Mouse (Mus musculus): ENCODE results near the gene Klf7.

Gene Klf7

DNA sequence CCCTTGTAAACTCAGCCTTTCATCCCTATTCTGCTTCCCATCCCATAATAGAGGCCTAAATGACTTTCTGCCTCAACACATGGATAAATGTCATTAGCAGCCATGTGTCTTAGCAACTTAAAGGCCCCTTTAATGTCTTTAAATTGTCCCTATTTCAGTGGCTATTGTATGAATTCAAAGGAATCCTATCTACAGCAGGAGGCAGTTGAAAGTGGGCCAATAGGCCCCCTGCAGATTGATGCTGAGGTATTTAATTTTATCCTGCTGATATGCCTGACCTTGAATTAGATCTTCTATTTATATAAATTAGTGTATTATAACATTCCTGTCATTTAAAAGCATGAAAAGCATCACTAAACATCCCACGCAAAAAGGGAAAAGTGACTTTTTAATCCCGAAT is 51.1 kb downstream of the Klf7 start:
- in situ Hi-C loops (cut with MseI, MboI): no loop called here

DNA sequence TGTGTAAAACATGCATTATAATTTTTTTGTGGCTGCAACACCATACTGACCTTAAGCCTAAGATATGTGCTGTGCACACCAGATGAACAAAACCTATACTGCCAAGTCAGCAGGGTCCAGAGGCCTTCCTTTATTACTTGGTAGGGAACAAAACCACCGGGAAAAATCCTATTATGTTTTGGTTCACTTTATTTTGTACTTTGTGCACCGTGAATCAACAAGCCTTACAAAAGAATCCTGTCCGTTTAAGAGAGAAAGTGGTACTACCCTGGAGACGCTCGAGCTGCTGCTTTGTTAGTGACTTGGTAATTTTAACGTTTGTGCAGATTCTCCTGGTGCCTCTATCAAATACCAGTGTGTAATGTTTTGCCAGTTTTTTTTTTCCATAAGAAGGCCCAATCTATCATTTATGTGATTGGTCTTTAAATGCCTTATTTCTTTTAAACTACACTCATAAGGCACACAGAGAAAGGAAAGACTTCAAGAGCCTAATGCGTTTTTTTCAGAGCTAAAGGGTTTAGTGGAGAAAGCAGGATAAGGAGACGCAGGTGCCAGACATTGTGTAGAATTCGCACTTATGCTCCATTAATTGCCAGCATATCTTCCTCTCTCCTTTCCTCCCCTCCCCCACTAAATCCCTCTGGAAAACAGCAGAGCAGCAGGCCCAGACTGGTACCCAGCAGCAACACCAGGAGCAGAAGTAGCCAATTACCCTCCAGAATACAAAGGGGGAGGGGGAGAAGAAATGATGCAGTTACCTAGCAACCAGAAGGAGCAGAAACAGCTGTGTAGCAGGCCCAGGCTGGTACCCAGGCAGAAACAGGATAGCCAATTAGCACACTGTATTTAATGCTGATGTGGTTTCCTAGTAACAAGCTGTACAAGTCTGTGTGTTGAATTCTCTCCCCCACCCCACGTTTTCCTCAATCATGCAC is 55.5 kb downstream of the Klf7 start:
- in situ Hi-C loops (cut with MseI, MboI): no loop called here

DNA sequence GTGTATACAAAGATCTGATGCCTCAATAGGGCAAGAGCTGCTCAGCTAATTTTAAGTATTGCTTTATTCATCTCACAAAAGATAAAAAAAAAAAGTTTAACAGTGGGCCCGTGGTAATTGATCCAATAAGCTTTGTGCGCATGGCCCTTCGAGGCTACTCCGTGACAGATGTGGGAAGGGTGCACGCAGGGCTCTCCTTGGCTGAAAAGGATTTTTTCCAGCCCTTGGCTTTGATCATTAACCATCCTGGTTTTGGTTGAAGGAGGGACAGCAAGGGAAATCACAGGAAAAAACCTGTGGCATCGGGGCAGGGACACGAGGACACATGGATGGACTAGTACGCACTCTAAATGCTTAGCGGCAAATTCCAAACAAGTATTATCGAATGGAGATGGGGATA is 60.6 kb downstream of the Klf7 start:
- in situ Hi-C loops (cut with MseI, MboI): no loop called here

DNA sequence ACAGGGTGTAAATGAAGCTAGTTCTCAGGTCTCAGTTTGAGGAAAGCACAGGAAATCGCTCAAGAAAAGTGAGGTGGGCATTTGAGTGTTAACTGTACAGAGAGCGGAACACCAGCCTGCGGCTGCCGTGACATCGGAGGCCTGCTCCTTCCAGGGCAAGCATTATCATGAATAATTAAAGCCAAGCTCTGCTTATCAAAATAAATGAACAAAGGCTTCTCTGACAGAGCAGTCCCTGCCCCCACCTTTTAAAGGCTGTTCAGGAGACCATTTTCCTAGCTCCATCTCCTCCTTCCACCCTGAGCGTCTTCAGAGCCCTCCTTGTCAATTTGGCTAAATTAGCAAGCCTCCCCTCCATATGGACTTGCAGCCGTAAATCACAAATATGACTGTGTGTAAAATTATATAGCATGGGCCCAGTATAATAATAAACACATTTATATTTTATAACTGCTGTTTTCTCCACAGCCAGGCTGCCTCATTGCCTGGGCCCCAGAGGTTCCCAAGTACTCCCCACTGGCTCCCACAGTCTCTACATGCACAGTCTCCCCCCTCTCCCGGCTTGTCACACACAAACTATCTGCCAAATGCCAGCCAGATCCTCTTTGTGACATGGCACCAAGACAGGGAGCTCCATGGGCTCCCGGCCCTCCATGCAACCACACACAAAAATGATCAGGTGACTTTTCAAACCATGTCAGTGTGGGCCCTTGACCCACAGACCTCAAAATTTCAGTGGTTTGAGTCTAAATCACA is 61.2 kb downstream of the Klf7 start:
- in situ Hi-C loops (cut with MseI, MboI): no loop called here

DNA sequence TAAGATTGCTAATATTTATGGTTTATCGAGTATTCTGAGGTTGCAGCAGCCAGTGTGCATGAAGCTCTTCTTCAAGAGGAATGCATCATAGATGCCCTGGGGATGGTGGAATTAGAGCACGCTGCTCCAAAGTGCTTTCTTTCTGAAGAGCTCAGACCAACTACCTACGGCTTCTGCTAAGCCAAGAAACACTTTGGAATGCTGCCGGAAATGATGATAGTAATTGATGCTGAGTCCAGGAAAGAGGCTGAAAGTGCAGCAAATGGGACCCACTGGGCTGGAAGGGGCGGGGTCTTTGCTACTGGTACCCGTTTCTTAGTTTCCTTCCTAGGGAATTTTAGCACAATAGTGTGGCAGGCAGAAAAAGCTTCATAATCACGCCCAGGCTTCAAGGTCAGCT is 62.0 kb downstream of the Klf7 start:
- in situ Hi-C loops (cut with MseI, MboI): no loop called here

DNA sequence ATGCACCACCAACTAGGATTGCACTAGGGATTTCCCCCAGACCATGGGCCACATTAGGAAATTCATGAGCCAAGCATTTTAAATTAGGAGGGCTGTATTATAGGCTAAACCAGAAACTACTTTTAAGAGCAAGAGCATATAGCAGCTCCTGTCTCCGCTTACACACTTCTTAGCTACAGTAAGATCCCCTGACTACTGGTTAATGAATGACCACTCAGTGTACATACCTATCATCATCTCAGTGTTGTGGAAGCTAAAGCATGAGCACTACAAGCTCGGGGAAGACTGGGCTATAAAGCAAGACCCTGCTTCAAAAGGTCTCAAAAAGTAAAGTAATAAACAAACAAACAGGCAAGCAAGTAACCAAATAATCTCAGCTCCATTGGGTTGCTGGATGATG is 65.5 kb downstream of the Klf7 start:
- in situ Hi-C loops (cut with MseI, MboI): no loop called here

DNA sequence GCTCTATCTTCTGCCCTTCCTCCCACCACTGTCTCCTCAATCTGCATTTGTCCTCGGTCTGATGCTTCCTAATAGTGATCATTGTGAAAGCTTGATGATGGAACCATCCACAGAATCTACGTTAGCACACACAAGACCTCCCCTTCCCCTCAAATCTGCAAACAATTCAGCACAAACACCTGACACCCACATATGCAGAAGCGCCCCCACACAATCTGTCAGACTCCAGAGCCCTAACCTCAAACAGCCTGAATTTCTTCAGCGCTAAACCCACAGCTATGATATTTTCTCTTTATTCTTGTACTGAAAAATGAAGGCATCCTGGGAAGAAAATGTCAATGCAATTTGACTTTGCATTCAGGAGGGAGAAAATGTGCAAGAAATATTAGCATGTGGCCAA is 66.1 kb downstream of the Klf7 start:
- in situ Hi-C loops (cut with MseI, MboI): no loop called here

DNA sequence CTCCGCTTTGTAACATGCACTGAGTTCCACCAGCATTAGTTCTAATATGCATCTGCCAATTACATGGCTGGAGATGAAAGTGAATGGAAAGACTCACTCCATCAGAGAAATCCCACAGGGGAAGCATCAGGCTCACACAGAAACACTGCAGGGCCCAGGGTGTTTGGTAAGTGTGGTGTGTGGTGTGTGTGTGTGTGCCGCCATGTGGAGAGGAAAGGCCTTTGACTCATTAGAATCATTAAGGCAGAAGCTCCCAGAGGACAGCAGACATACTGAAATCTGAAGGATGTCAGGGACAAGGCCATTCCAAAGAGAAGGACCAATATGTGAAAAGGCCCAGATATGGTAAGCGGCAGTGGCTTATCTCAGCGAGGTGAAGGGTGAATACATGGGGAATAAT is 66.9 kb downstream of the Klf7 start:
- in situ Hi-C loops (cut with MseI, MboI): no loop called here

DNA sequence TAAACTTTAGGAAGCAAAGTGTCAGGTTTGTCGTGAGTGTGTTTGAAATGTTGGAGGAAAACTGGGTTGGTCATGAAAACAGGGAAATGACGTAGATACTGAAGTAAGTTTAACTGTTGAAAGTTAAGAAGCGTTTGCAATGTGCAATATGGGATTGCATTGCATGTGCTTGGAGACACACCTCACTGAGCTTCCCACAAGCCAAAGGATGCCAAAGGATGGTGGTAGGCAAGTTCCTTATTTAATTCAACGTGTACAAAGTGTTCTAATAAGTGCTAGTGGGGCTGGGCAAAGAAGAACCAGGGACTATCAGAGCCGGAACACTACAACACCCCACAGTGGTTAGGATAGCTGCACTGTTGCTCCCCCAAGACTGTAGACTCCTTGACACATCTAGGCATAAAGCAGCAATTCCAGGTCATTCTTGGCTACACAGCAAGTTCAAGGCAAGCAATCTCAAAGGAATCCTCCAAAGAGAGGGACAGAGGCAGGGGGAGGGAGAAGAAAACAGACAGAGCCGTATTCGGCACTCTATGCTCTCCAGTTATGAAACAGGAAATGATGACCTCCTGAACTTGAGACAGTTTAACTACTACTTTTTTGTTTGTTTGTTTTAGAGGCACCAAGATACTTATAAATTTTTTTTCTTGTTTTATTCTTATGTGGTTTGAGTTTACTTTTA is 69.9 kb downstream of the Klf7 start:
- in situ Hi-C loops (cut with MseI, MboI): no loop called here

DNA sequence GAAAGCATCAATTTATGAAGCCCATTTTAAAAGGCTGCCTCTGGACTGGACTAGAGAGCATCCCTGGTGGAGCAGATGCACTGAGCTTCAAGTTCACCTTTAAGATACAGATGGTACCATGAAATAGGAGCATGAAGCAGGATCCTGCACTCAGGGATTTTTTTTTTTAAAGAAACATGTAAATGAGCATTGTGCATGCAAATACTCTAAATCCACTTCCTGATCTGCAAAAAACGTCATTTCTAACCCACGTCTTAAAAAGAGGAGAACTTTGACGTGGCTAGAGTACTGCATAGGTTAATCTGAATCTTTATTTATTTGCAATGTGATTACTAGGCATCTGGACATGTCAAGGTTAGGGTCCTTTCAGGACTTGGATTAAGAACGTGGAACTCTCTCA is 73.5 kb downstream of the Klf7 start:
- in situ Hi-C loops (cut with MseI, MboI): no loop called here

DNA sequence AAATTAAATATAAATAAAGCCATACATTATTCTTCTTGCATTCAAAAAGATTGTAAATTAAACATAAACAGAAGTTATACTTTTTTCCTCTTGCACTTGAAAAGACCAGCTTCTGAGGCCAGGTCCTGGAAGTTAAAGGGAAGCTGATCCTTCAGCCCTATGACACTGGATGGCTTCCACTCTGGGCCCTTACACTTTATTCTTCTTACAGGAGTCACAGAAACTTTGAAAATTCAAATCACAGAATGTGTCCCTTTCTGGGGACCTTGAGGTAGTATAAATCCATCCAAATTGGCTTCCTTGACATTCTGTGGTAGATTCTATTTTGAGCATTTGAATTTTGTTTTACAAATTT is 75.3 kb downstream of the Klf7 start:
- in situ Hi-C loops (cut with MseI, MboI): no loop called here

DNA sequence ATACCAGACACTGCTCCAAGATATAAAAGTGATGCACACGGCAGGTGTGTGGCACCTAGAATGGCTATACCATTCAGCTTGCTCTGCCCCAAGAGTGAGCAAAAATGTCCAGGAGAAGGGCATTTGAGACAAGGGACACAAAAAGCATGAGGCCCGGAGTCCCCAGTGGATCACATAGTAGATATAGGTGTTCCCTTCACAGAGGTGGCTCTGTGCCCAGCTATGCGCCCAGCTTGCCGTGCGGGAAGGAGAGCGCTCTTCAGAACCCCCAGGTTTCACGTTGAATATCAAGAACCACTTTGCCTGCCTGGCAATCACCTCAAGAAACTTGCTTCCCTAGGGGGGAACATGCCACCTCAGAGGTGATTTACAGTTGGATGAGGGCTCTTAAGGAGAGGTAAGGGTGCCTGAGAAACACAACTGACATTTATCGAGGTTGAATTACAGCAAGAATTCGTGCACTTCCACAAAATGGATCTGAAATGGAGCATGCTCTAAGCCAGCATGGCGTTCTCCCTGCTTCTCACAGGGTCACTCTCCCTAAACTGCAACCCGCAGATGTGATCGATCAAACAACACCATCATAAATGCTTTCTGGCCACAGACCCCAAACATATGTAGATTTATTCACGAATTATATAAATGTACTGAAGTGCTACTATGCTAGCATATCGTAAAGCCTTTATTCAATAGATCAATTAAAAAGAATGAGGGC is 75.8 kb downstream of the Klf7 start:
- in situ Hi-C loops (cut with MseI, MboI): no loop called here

DNA sequence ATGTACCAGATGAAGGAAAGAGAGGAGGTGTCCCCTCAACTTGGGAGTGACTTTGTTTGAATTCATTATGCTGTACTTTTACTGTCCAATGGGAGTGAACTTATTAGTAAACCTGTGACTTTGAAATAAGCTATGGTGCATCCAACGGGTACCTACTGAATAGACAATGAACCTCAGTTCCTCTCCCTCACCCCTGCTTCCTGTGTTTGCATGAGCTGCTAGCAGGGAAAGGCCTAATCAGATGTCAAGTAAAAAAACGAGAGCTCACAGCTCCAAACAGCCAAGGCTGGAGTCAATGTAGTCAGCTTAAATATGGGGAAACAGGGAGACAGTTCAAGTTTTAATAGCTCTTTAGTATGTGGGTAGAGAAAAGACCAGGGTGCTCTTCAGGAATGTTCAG is 77.5 kb downstream of the Klf7 start:
- in situ Hi-C loops (cut with MseI, MboI): no loop called here

DNA sequence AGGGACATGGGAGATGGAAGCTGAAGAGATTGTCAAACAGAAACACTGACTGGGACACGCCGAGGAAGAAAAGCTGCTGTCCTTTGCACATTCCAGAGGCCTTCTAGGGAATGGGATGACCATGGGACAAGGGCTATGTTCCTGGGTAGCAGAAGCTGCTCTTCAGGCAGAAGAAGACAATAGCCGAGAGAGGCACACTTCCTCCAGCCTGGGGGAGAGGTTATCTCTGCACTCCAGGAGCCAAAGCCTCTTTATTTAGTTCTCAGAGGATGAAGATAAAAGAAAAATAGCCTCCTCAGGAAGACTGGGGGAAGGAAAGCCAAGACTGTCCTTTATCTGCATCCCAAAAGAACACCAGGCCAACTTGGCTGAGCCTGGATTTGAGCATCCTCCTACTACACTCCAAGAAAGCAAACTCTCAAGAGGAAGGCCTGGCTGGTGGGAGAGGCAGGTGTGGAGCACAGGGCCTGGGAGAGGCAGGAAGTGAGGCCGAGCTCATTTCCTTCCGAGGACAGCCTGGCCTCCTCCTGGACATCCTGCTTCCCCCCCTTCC is 81.2 kb downstream of the Klf7 start:
- in situ Hi-C loops (cut with MseI, MboI): no loop called here

DNA sequence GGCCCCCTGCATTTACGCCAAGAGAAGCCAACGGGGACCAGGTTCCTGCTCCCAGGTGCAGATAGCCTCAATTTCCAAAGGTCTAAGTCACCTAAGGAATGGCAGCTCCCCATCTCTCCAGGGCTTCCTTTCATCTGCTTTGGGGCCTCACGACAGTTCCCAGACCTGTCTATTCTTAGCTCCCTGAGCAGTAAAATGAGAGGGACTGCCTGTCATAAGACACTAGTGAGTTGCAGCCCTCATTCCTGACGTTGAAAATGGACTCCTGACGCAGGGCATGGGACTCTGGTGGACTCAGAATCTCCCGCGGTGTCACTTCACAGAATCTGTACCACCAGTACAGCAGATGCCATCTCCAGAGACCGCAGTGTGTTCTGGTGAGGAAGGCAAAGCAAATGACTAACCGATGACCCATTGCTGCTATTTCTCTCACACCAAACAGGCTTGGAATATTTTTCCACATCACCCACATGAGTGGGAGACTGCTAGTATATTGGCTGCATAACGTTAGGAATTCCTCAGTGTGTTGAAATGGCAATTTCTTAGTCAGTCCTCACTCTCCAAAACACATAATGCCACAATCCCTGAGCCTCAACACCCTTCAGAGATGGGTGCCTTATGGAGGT is 81.9 kb downstream of the Klf7 start:
- in situ Hi-C loops (cut with MseI, MboI): no loop called here

DNA sequence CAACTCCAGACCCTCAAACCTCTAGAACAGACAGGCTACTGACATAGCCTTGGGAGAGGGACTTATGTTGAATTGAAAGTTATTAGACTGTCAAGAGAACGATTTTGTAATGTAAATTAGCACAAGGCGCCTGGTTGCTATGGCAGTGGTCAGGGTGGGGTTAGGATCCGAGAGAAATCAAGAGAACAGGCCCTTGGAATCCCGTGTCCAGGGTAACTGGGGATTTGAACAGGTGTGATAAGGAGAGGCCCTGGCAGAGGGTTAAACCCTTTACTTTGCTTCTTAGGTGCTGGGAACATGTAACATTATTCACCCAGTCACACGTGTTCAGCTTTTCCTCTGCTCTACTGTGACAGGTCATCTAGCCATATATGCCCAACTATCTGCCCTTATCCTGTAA is 83.7 kb downstream of the Klf7 start:
- in situ Hi-C loops (cut with MseI, MboI): no loop called here

DNA sequence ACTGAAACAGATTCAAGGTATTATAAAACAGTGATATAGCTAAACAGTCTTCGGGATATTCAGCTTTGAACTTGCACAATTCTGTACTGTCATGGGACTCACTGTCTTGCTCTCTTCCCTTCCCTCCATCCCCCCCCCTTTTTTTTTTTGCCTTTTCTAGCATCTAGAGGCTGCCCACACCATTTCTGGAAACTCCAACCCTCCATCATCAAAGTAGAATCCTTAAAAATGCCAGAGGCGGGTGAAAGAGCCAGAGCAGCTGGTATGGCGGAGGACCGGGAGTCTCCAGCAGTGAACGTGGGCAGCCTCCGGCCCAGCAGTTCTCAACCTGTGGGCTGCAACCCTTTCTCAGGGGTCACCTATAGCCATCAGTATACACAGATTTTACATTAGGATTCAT is 84.3 kb downstream of the Klf7 start:
- in situ Hi-C loops (cut with MseI, MboI): no loop called here

DNA sequence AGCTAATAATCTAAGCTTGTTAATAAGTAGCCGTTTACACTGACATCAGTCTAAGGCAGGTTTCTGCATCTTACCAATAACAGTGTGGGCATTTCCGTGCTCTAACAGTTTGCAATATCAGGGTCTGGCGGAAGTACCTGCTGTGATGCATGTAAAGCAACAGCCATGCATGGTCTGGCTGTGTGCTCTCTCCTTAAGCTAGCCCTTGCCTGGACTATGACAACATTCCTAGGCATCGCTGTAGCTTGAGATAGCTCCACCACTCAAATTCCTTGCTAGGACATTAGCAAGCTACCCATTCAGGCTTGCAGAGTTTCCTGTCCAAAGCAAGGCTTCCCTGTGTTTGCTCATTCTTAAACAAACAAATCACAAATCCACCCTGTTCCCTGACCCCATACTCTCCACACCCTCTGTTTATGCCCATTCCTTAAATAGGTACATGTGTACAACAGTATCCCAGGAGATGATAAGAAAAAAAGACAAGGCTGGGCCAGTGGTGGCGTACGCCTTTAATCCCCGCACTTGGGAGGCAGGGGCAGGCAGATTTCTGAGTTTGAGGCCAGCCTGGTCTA is 85.1 kb downstream of the Klf7 start:
- in situ Hi-C loops (cut with MseI, MboI): no loop called here

DNA sequence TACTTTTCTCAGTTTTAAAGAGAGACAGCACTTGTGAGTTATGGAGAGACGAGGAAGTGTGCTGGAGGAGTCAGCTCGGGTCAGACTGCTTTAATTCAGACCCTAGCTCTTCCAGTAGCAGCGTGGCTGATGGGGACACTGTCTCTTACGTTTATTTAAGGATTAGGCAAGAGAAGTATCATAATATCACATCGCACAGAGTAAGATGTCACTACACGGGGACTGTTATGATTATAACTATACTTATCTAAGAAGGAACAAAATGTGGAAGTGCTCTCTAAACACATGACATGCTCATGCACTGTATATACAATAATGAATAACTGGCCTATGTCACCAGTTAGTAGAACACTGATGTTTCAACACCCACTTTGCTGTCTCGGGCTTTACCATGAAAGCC is 86.3 kb downstream of the Klf7 start:
- in situ Hi-C loops (cut with MseI, MboI): no loop called here

DNA sequence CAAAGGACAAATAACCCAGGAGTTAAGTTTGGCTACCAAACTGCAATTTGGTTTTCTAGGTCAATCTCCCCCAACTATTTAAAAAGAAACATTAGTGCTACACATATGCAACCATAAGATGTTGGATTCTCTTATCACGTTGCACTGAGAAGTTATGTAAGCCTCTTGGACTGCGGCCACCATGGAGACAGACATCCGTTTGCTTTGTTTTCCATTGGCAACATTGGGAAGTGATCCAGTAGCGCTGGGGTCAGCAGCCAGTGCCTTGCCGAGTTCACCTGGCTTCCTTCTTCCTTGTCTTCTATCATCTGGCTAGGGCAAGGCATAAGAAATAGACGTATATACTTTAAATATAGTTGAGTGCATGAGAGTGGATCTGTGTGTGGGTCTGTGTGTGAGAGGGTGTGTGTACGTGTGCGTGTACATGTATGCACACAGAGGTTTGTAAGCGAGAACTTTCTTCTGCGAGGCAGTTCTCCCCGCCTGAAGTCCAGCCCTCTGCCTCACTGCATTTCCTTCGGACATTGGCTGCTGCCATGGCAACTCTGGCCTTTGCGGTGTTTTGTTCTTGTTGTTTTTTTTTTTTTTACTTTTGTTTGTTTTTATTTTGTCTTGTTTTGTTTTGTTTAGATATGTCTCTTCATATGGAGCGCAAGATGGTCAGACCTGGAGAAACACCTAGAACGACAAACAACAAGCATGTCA is 86.8 kb downstream of the Klf7 start:
- in situ Hi-C loops (cut with MseI, MboI): no loop called here

Measured in mouse trophoblast stem cell (cell line).